Comparison of ENCODE assay signal across 13 mouse cellular contexts in the genomic region with DNA sequence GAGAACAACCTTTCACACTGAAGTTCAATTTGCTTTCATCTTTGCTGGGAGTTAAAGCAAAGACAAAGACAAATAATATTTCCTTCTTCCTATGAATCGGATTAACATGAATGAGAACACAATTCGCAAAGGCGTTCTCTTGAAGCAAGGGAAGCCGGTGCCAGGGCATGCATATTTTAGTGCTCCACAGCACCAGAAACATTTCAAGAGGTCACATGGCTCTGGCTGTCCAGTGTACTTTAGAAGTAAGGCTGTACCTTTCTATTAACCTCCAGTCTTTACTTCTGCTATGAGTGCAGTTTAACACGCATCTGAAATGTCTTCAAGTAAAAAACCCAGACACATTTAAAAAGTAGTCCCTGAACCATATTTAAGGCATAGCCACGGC.
"Had no signal": no experiment of that assay in that cellular context is flagged by ENCODE, and none has a peak within 500 bp of the region (broad histone marks: within the 10 kb centered on the region; RNA-seq: fewer than 3 reads in every experiment).

No protein-coding gene starts in this region.

- H3K36me3 ChIP-seq: limb, embryonic 12.5 days; liver, embryonic 13.5 days; neural tube, embryonic 12.5 days had no signal

- H3K9me3 ChIP-seq: limb, embryonic 12.5 days; liver, embryonic 13.5 days; neural tube, embryonic 12.5 days had no signal

- ATAC-seq: inflammation-experienced regulatory T-cells, adult 6 months; intestine, postnatal 0 days; liver, postnatal 0 days had no signal

- DNase-seq: kidney, postnatal 10 days; kidney, postnatal 4 days; liver; liver, embryonic 13.5 days; liver, postnatal 0 days; thymus, adult 18-20 months; thymus, postnatal 14 days had no signal

- H3K9ac ChIP-seq: limb, embryonic 12.5 days; liver, embryonic 13.5 days; liver, postnatal 0 days; neural tube, embryonic 12.5 days had no signal

- H3K4me1 ChIP-seq: limb, embryonic 12.5 days; liver, embryonic 13.5 days; neural tube, embryonic 12.5 days had no signal

- H3K27ac ChIP-seq: layer of hippocampus, adult 2 months; limb, embryonic 12.5 days; liver, embryonic 13.5 days; neural tube, embryonic 12.5 days; stomach, postnatal 0 days had no signal

- H3K4me3 ChIP-seq: layer of hippocampus, adult 2 months; limb, embryonic 12.5 days; liver, embryonic 13.5 days; neural tube, embryonic 12.5 days had no signal

- H3K27me3 ChIP-seq: limb, embryonic 12.5 days; liver, embryonic 13.5 days; neural tube, embryonic 12.5 days had no signal

- H3K4me2 ChIP-seq: limb, embryonic 12.5 days; liver, embryonic 13.5 days; neural tube, embryonic 12.5 days had no signal
